Mouse (Mus musculus) forebrain, embryonic 14.5 days (tissue): ENCODE data around the gene Egfl8. TPM values are rescaled to one million over a fixed set of nuclear protein-coding genes. Genes with fewer than 3 reads are reported as not detected.

Experiments
- ATAC-seq: fragments of 200-750 bp; cut with Nextera tagmentation; 2 replicates; pipeline ENCODE4 v1.8.0; 2017; ENCODE audit warnings: mild to moderate bottlenecking, moderate library complexity
- DNase-seq: peaks from one replicate; pipeline ENCODE4 v3.0.0-alpha.2; 2015; ENCODE audit warnings: low spot score
- H3K27ac ChIP-seq: fragments of 300-500 bp; sonication (generic); 2 replicates; pipeline ENCODE4 v1.5.1; 2014; ENCODE audit warnings: low read depth, mild to moderate bottlenecking, control low read depth, low read length, moderate library complexity
- H3K27me3 ChIP-seq: fragments of 300-500 bp; sonication (generic); replicated peaks from 2 replicates; pipeline ENCODE4 v1.6.1; 2014; ENCODE audit warnings: low read length, control low read depth, mixed read lengths; ENCODE audit not compliant: control insufficient read depth, insufficient read depth
- H3K36me3 ChIP-seq: fragments of 300-500 bp; sonication (generic); 2 replicates; pipeline ENCODE4 v1.6.1; 2014; ENCODE audit warnings: low read length, control low read depth; ENCODE audit not compliant: control insufficient read depth, insufficient read depth
- H3K4me1 ChIP-seq: fragments of 300-500 bp; sonication (generic); 2 replicates; pipeline ENCODE4 v1.6.1; 2014; ENCODE audit warnings: antibody characterized with exemption, low read length, control low read depth; ENCODE audit not compliant: control insufficient read depth, insufficient read depth
- H3K4me2 ChIP-seq: fragments of 300-500 bp; sonication (generic); 2 replicates; pipeline ENCODE4 v1.6.1; 2014; ENCODE audit warnings: mild to moderate bottlenecking, control low read depth, low read length
- H3K4me3 ChIP-seq: fragments of 300-500 bp; sonication (generic); 2 replicates; pipeline ENCODE4 v1.5.1; 2014; ENCODE audit warnings: low read depth, low read length, control low read depth
- H3K9ac ChIP-seq: fragments of 300-500 bp; sonication (generic); 2 replicates; pipeline ENCODE4 v1.6.1; 2014; ENCODE audit warnings: mild to moderate bottlenecking, low read length, control low read depth, moderate library complexity
- H3K9me3 ChIP-seq: fragments of 300-500 bp; sonication (generic); replicated peaks from 2 replicates; pipeline ENCODE4 v1.6.1; 2016; ENCODE audit warnings: low read length, control low read depth, mixed read lengths; ENCODE audit not compliant: control insufficient read depth
- WGBS: fragments of 180-500 bp; shearing (Covaris S2); extraction: QIAGEN DNeasy Blood & Tissue Kit; methylation state at CpG from one replicate; pipeline ENCODE4 v1.1.7; 2014; 5-methylcytosine and 5-hydroxymethylcytosine counted together
- polyA plus RNA-seq: library from polyadenylated mRNA; unstranded; fragments of >200 nt; fragmentation: Nextera tagmentation; extraction: Ambion mirVana; gene quantifications from 2 replicates; pipeline ENCODE4 v1.2.1, GENCODE M21; 2014

Gene Egfl8
- polyA plus RNA-seq: 7.6 and 8.7 TPM in 2 replicates

GRCm38 (mm10) chr17:34615871-34616270, at the start of gene Egfl8:
Gene Egfl8 (minus strand): TSS chr17:34615971.
- H3K4me2 ChIP-seq: no peak within 1 kb of the TSS

GRCm38 (mm10) chr17:34664472-34664871, 48.7 kb upstream of the Egfl8 start:
- Histone ChIP-seq H3K4me3 (no peak overlapping the region), H3K9ac (no peak overlapping the region), H3K36me3 (no peaks in the 10 kb centered on the region), H3K27ac (no peak overlapping the region), H3K4me1 (no peaks in the 10 kb centered on the region; the same call in 1 of the 2 replicates), H3K9me3 (no peaks in the 10 kb centered on the region), H3K4me2 (no peak overlapping the region), H3K27me3 (peaks cover 14% of the 10 kb centered on the region; the same call in 1 of the 2 replicates)
- 81% methylated on average over 7 of the region's 7 CpGs for WGBS
- DNase-seq: no peak
- no peak for ATAC-seq

More at GRCm38 (mm10) chr17:34615871-34616270, at the start of gene Egfl8:
- H3K4me1 ChIP-seq: no peaks in the 10 kb centered on the region
- no peak within 1 kb of the TSS for H3K9ac ChIP-seq
- no peak for ATAC-seq
- no peak for DNase-seq
- no peak within 1 kb of the TSS; the same call in 1 of the 2 replicates for H3K27ac ChIP-seq
- H3K4me3 ChIP-seq: no peak within 1 kb of the TSS
- no peaks in the 10 kb centered on the region for H3K27me3 ChIP-seq
- WGBS: 74% methylated on average over 6 of the region's 6 CpGs
- H3K36me3 ChIP-seq: peaks cover 73% of the 10 kb centered on the region
- no peaks in the 10 kb centered on the region for H3K9me3 ChIP-seq

- no peaks in the 10 kb centered on the region for H3K36me3 ChIP-seq
- no peak for DNase-seq
- no peak overlapping the region for H3K9ac ChIP-seq
- H3K27me3 ChIP-seq: peaks cover 19% of the 10 kb centered on the region; the same call in 1 of the 2 replicates
- 32% methylated on average over 1 of the region's 1 CpGs for WGBS
- no peak overlapping the region for H3K4me3 ChIP-seq
- ATAC-seq: no peak
- H3K4me1 ChIP-seq: no peaks in the 10 kb centered on the region; the same call in 1 of the 2 replicates
- no peaks in the 10 kb centered on the region for H3K9me3 ChIP-seq
- no peak overlapping the region for H3K4me2 ChIP-seq
- no peak overlapping the region for H3K27ac ChIP-seq
Measured at GRCm38 (mm10) chr17:34663558-34663957, 47.8 kb upstream of the Egfl8 start.

DNA sequence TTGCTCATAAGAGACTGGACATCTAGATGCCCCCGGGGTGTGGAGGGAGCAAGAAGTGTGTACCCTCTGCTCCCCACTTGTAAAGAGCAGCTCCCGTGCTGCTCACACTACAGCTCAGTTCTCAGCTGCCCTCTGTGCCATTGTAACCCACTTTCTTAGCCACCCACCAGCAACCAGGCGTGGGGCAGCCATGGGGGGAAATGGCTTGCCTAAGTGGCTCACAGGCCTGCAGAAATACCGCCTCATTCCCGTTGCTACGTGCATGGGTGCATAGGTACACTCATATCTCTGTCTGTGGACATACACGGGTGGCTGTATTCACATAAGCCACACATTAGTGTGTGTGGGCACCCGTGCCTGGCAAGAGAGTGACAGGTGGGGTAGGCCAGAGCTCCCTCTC, 47.2 kb upstream of the Egfl8 start:
- 84% methylated on average over 8 of the region's 8 CpGs for WGBS
- Histone ChIP-seq H3K9ac (no peak overlapping the region), H3K27ac (no peak overlapping the region), H3K27me3 (peaks cover 19% of the 10 kb centered on the region; the same call in 1 of the 2 replicates), H3K4me3 (no peak overlapping the region), H3K9me3 (no peaks in the 10 kb centered on the region), H3K4me1 (no peaks in the 10 kb centered on the region; the same call in 1 of the 2 replicates), H3K36me3 (no peaks in the 10 kb centered on the region), H3K4me2 (no peak overlapping the region)
- DNase-seq (no peak), ATAC-seq (no peak)

GRCm38 (mm10) chr17:34662468-34662867, 46.7 kb upstream of the Egfl8 start:
- Histone ChIP-seq H3K4me1 (no peaks in the 10 kb centered on the region; the same call in 1 of the 2 replicates), H3K4me2 (no peak overlapping the region), H3K9ac (no peak overlapping the region), H3K9me3 (no peaks in the 10 kb centered on the region), H3K36me3 (no peaks in the 10 kb centered on the region), H3K27ac (no peak overlapping the region), H3K27me3 (peaks cover 19% of the 10 kb centered on the region; the same call in 1 of the 2 replicates), H3K4me3 (no peak overlapping the region)
- 82% methylated on average over 1 of the region's 1 CpGs for WGBS
- DNase-seq: no peak
- ATAC-seq: no peak

GRCm38 (mm10) chr17:34661121-34661591, 45.4 kb upstream of the Egfl8 start:
- Histone ChIP-seq H3K9me3 (no peaks in the 10 kb centered on the region), H3K9ac (no peak overlapping the region), H3K4me3 (no peak overlapping the region; the same call in 1 of the 2 replicates), H3K36me3 (no peaks in the 10 kb centered on the region), H3K4me2 (no peak overlapping the region; the same call in none of the 2 replicates), H3K27ac (no peak overlapping the region), H3K27me3 (peaks cover 19% of the 10 kb centered on the region; the same call in 1 of the 2 replicates), H3K4me1 (no peaks in the 10 kb centered on the region; the same call in 1 of the 2 replicates)
- ATAC-seq (no peak), DNase-seq (no peak)
- 9% methylated on average over 19 of the region's 19 CpGs for WGBS

GRCm38 (mm10) chr17:34660259-34660820, 44.6 kb upstream of the Egfl8 start:
- Histone ChIP-seq H3K4me2 (no peak overlapping the region), H3K27ac (no peak overlapping the region), H3K27me3 (peaks cover 19% of the 10 kb centered on the region; the same call in 1 of the 2 replicates), H3K4me3 (no peak overlapping the region), H3K9ac (no peak overlapping the region), H3K4me1 (no peaks in the 10 kb centered on the region; the same call in 1 of the 2 replicates), H3K36me3 (no peaks in the 10 kb centered on the region), H3K9me3 (no peaks in the 10 kb centered on the region)
- 39% methylated on average over 11 of the region's 11 CpGs for whole genome bisulfite sequencing
- DNase-seq: no peak
- ATAC-seq: no peak

DNA sequence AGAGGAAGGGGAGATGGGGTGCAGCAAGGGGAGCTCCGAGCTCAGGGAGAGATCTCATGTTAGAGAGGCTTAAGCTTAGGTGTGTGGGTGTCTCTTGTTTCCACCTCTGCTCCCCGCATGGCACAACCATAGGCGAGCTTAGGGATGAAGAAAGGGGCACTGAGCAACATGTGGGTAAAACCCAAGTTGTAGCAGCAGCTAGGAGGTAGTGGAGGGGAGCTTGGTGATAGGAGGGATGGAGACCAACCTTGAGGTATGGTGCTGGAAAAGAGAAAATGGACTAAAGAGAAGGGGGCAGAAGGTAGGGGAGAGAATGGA, 44.1 kb upstream of the Egfl8 start:
- Histone ChIP-seq H3K27ac (no peak overlapping the region), H3K9me3 (no peaks in the 10 kb centered on the region), H3K4me1 (no peaks in the 10 kb centered on the region; the same call in 1 of the 2 replicates), H3K4me3 (no peak overlapping the region), H3K9ac (no peak overlapping the region), H3K4me2 (no peak overlapping the region), H3K36me3 (peaks cover 4% of the 10 kb centered on the region; the same call in 1 of the 2 replicates), H3K27me3 (peaks cover 19% of the 10 kb centered on the region; the same call in 1 of the 2 replicates)
- no peak for DNase-seq
- no peak for ATAC-seq
- WGBS: 75% methylated on average over 3 of the region's 3 CpGs
